Mouse (Mus musculus) MEL (cell line): ENCODE measurements around the gene Arih2. TPM values are rescaled to one million over a fixed set of nuclear protein-coding genes. Genes with fewer than 3 reads are reported as not detected.

ENCODE experiments used
- DNase-seq: peaks from one replicate; pipeline ENCODE4 v3.0.0; 2011; ENCODE audit warnings: low read depth, low spot score
- H3K27ac ChIP-seq: 2 replicates; pipeline ENCODE4 v1.5.1; 2012; ENCODE audit warnings: low read depth, mild to moderate bottlenecking, control low read depth, low read length, moderate library complexity; ENCODE audit not compliant: control insufficient read depth
- H3K27me3 ChIP-seq, 2 experiments: fragments of 150-350 bp in 1 of 2; sonication (generic) in 1 of 2; 2 replicates each; pipeline ENCODE4 v1.6.1; 2012; ENCODE audit warnings: low read length in 2 of 2, mild to moderate bottlenecking in 2 of 2, improper control_type of control experiment in 1 of 2, moderate library complexity in 1 of 2; ENCODE audit not compliant: insufficient read depth in 2 of 2, control insufficient read depth in 1 of 2
- H3K36me3 ChIP-seq, 2 experiments: 2 replicates each; pipeline ENCODE4 v1.6.1; 2012 to 2014; ENCODE audit warnings: low read length in 2 of 2, improper control_type of control experiment in 1 of 2, inconsistent platforms in 1 of 2, mild to moderate bottlenecking in 1 of 2; ENCODE audit not compliant: insufficient read depth in 2 of 2, control insufficient read depth in 1 of 2
- H3K4me1 ChIP-seq, 2 experiments: fragments of 150-350 bp in 1 of 2; sonication (generic) in 1 of 2; 2 replicates each; pipeline ENCODE4 v1.6.1; 2012; ENCODE audit warnings: low read length in 2 of 2, improper control_type of control experiment in 1 of 2, mild to moderate bottlenecking in 1 of 2; ENCODE audit not compliant: insufficient read depth in 2 of 2, control insufficient read depth in 1 of 2
- H3K4me3 ChIP-seq, 2 experiments: fragments of 150-350 bp in 1 of 2; sonication (generic) in 1 of 2; 2 replicates each; pipeline ENCODE4 v1.5.1; 2012; ENCODE audit warnings: low read depth in 2 of 2, low read length in 2 of 2, mild to moderate bottlenecking in 2 of 2, moderate library complexity in 2 of 2, control low read depth in 1 of 2, improper control_type of control experiment in 1 of 2; ENCODE audit not compliant: control insufficient read depth in 1 of 2, insufficient read depth in 1 of 2
- H3K79me2 ChIP-seq: 2 replicates; pipeline ENCODE4 v1.6.1; 2012; ENCODE audit warnings: mild to moderate bottlenecking, low read length, moderate library complexity; ENCODE audit not compliant: control insufficient read depth, poor library complexity, insufficient read depth
- H3K9ac ChIP-seq: 2 replicates; pipeline ENCODE4 v1.6.1; 2012; ENCODE audit warnings: low read depth, mild to moderate bottlenecking, control low read depth, low read length, moderate library complexity; ENCODE audit not compliant: control insufficient read depth, poor library complexity, severe bottlenecking
- H3K9me3 ChIP-seq: fragments of 150-350 bp; sonication (generic); replicated peaks from 2 replicates; pipeline ENCODE4 v1.6.1; 2012; ENCODE audit warnings: mild to moderate bottlenecking, low read length, improper control_type of control experiment, moderate library complexity; ENCODE audit not compliant: insufficient read depth
- CHD1 ChIP-seq: IDR thresholded peaks from 2 replicates; pipeline ENCODE4 v1.6.1; 2012; ENCODE audit warnings: low read depth, mild to moderate bottlenecking, inconsistent platforms, low read length, improper control_type of control experiment
- CTCF ChIP-seq, 3 experiments: IDR thresholded peaks in 2 of 3; conservative IDR thresholded peaks in 1 of 3; 2 replicates each; pipeline ENCODE4 v1.5.1; 2011 to 2012; ENCODE audit warnings: low read length in 3 of 3, low read depth in 2 of 3, mild to moderate bottlenecking in 2 of 3, improper control_type of control experiment in 1 of 3, inconsistent platforms in 1 of 3, mixed read lengths in 1 of 3, moderate library complexity in 1 of 3; ENCODE audit not compliant: control insufficient read depth in 1 of 3, insufficient read depth in 1 of 3, poor library complexity in 1 of 3, severe bottlenecking in 1 of 3
- E2F4 ChIP-seq: IDR thresholded peaks from 2 replicates; pipeline ENCODE4 v1.6.1; 2011; ENCODE audit warnings: low read depth, low read length, improper control_type of control experiment, borderline replicate concordance
- ELF1 ChIP-seq: IDR thresholded peaks from 2 replicates; pipeline ENCODE4 v1.6.1; 2014; ENCODE audit warnings: low read depth, mild to moderate bottlenecking, inconsistent platforms, low read length, improper control_type of control experiment, moderate library complexity
- GABPA ChIP-seq: IDR thresholded peaks from 2 replicates; pipeline ENCODE4 v1.6.1; 2012; ENCODE audit warnings: low read depth, mild to moderate bottlenecking, inconsistent platforms, low read length, improper control_type of control experiment, moderate library complexity
- HCFC1 ChIP-seq: IDR thresholded peaks from 2 replicates; pipeline ENCODE4 v1.6.1; 2012; ENCODE audit warnings: low read depth, mild to moderate bottlenecking, inconsistent platforms, low read length, improper control_type of control experiment, moderate library complexity
- JUND ChIP-seq: IDR thresholded peaks from 2 replicates; pipeline ENCODE4 v1.6.1; 2011; ENCODE audit warnings: low read depth, mild to moderate bottlenecking, improper control_type of control experiment, low read length
- KAT2A ChIP-seq: conservative IDR thresholded peaks from 2 replicates; pipeline ENCODE4 v1.6.1; 2012; ENCODE audit warnings: low read depth, low read length, improper control_type of control experiment, inconsistent platforms
- MAZ ChIP-seq: IDR thresholded peaks from 2 replicates; pipeline ENCODE4 v1.6.1; 2012; ENCODE audit warnings: low read depth, mild to moderate bottlenecking, inconsistent platforms, low read length, improper control_type of control experiment
- MYC ChIP-seq: IDR thresholded peaks from 2 replicates; pipeline ENCODE4 v1.6.1; 2011; ENCODE audit warnings: low read depth, mild to moderate bottlenecking, low read length, improper control_type of control experiment, moderate library complexity
- NELFE ChIP-seq: IDR thresholded peaks from 2 replicates; pipeline ENCODE4 v1.6.1; 2011; ENCODE audit warnings: low read depth, low read length, improper control_type of control experiment
- POLR2AphosphoS2 ChIP-seq: IDR thresholded peaks from 2 replicates; pipeline ENCODE4 v1.6.1; 2011; ENCODE audit warnings: low read length, improper control_type of control experiment
- RAD21 ChIP-seq: IDR thresholded peaks from 2 replicates; pipeline ENCODE4 v1.6.1; 2011; ENCODE audit warnings: mild to moderate bottlenecking, low read depth, low read length, improper control_type of control experiment
- RCOR1 ChIP-seq: IDR thresholded peaks from 2 replicates; pipeline ENCODE4 v1.6.1; 2012; ENCODE audit warnings: low read depth, mild to moderate bottlenecking, inconsistent platforms, low read length, improper control_type of control experiment
- SMC3 ChIP-seq: IDR thresholded peaks from 2 replicates; pipeline ENCODE4 v1.6.1; 2011; ENCODE audit warnings: low read depth, low read length, improper control_type of control experiment
- UBTF ChIP-seq: IDR thresholded peaks from 2 replicates; pipeline ENCODE4 v1.6.1; 2012; ENCODE audit warnings: low read depth, mild to moderate bottlenecking, inconsistent platforms, low read length, improper control_type of control experiment, moderate library complexity, borderline replicate concordance; ENCODE audit not compliant: insufficient read depth
- USF1 ChIP-seq: IDR thresholded peaks from 2 replicates; pipeline ENCODE4 v1.6.1; 2014; ENCODE audit warnings: low read depth, mild to moderate bottlenecking, inconsistent platforms, low read length, improper control_type of control experiment, moderate library complexity
- ZNF384 ChIP-seq: IDR thresholded peaks from 2 replicates; pipeline ENCODE4 v1.6.1; 2012; ENCODE audit warnings: low read depth, mild to moderate bottlenecking, inconsistent platforms, low read length, improper control_type of control experiment
- polyA plus RNA-seq, 2 experiments: library from polyadenylated mRNA; stranded (reverse) in 1 of 2; unstranded in 1 of 2; fragments of >175 nt in 1 of 2; fragments of >200 nt in 1 of 2; gene quantifications; 2 replicates each; pipeline versions ENCODE4 v1.2.1 to v1.2.4; 2012; ENCODE audit warnings: low replicate concordance in 2 of 2, low read depth in 1 of 2; ENCODE audit not compliant: insufficient read length in 2 of 2, insufficient read depth in 1 of 2, missing spikeins in 1 of 2
- total RNA-seq: library from RNA; depleted of rRNA; stranded (reverse); fragments of 300-350 nt; gene quantifications from 2 replicates; pipeline ENCODE4 v1.2.3, GENCODE M21; 2012

The Arih2 gene
- total and polyA plus RNA-seq, 3 experiments = 59.6 to 66.5 TPM; not detected in 1

DNA sequence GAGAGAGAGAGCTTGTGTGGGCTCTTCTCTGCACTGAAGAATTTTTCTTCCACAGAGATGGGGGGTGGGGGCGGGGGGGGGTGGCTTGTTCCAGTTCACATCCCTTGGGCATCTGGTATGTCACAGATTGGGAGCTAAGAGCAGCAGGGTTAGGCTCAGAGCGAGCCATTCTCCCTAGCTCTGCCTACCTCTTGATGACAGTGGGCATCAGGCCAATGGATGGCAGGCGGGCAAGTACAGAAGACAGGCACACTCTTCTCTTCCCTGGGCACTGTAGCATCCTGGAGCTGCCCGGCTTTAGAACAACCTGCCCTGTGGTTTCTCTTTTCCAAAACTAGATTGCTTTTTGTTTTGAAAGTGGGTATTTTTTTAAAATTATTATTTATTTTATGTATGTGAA, 57.7 kb downstream of the Arih2 start:
- H3K79me2 ChIP-seq = no peaks in the 10 kb centered on the region

DNA sequence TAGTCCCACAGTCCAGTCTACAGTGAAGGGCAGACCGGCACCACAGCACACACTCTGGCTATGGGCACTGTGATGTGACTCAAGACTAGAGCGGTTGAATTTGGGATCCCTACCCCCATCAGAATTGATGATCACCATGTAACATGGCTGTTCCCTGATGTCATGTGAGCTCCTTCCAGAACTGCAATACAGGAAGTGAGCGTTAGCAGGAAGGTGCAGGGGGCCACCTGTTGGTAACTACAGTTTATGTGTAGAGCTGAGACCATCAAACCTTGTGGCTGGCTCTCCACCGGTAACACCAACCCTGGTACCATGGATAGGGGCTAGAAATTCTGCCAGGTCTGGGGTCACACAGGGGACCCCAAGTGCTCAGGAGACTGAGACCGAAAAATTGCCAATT, 60.0 kb downstream of the Arih2 start:
- peaks cover 0 to 4% of the 10 kb centered on the region in 2 experiments; a peak in 1 of 4 replicates for H3K36me3 ChIP-seq
- no peak overlapping the region for H3K27ac ChIP-seq
- TF ChIP-seq USF1 (peak; percentile 72; the same call in 1 of the 2 replicates), UBTF (no peak), ELF1 (peak; percentile 80), CTCF (IDR thresholded peaks at IDR 0.05 in 2 of 3, conservative IDR thresholded peaks at IDR 0.05 in 1 of 3; ENCODE audit: control insufficient read depth in 1 of 3, insufficient read depth in 1 of 3, low read depth in 2 of 3, low read length in 3 of 3, poor library complexity in 1 of 3, severe bottlenecking in 1 of 3) (peak in 2 of 3 experiments; percentile 8 to 47; a peak in 2 of 6 replicates), RAD21 (peak; percentile 33), SMC3 (no peak), JUND (no peak), MAZ (no peak)
- peaks cover 0 to 5% of the 10 kb centered on the region in 2 experiments; a peak in 3 of 4 replicates for H3K4me1 ChIP-seq
- no peaks in the 10 kb centered on the region for H3K79me2 ChIP-seq
- no peaks in the 10 kb centered on the region for H3K9me3 ChIP-seq
- no peak overlapping the region for H3K9ac ChIP-seq
- H3K4me3 ChIP-seq = no peak overlapping the region
- DNase-seq = peak; percentile 37
- no peaks in the 10 kb centered on the region for H3K27me3 ChIP-seq

More for the DNA sequence above, 57.7 kb downstream of the Arih2 start:
- Histone ChIP-seq H3K36me3 (no peaks in the 10 kb centered on the region; a peak in 1 of 4 replicates), H3K4me3 (no peak overlapping the region), H3K9me3 (no peaks in the 10 kb centered on the region), H3K9ac (no peak overlapping the region), H3K4me1 (0 out of 4 replicates have a peak, but pooled peaks cover 0 to 2% of the 10 kb centered on the region in 2 experiments), H3K27ac (no peak overlapping the region), H3K27me3 (no peaks in the 10 kb centered on the region)
- no peak for DNase-seq
- TF ChIP-seq MAZ (no peak), POLR2AphosphoS2 (no peak), CHD1 (no peak), NELFE (no peak), ELF1 (no peak), RCOR1 (no peak), JUND (no peak), MYC (no peak), UBTF (no peak), ZNF384 (no peak), GABPA (no peak), KAT2A (no peak), E2F4 (no peak), HCFC1 (no peak)
